Mouse (Mus musculus): ENCODE results near the gene Aco2. TPM values are rescaled to one million over a fixed set of nuclear protein-coding genes. Genes with fewer than 3 reads are reported as not detected.
"Not testable (repeated sequence)": the region's sequence is repeated elsewhere in the genome, so short reads cannot be mapped to it uniquely, and the experiment has no call there.

Aco2 gene
- polyA plus RNA-seq, 1 experiment from 2014 or later, result 288 TPM

GRCm38 (mm10) chr15:81908767-81909166 lies 36.7 kb downstream of the Aco2 start:
- not testable (repeated sequence) for ATAC-seq; H3K4me1 ChIP-seq (ENCODE audit: control insufficient read depth, insufficient read depth, low read length); H3K9ac ChIP-seq (ENCODE audit: low read depth, low read length); H3K27ac ChIP-seq (ENCODE audit: low read length); H3K9me3 ChIP-seq (ENCODE audit: control insufficient read depth, low read length); H3K4me3 ChIP-seq (ENCODE audit: low read length); H3K4me2 ChIP-seq (ENCODE audit: low read depth, low read length); H3K27me3 ChIP-seq (replicated peaks; ENCODE audit: control insufficient read depth, insufficient read depth, low read length)
- WGBS, result 84% methylated on average over 4 of the region's 4 CpGs
- H3K36me3 ChIP-seq (ENCODE audit: control insufficient read depth, insufficient read depth, low read length), result peaks cover 43% of the 10 kb centered on the region

GRCm38 (mm10) chr15:81912498-81912897 lies 40.4 kb downstream of the Aco2 start:
- no peaks in the 10 kb centered on the region for H3K9me3 ChIP-seq (ENCODE audit: control insufficient read depth, low read length)
- H3K4me2 ChIP-seq (ENCODE audit: low read depth, low read length), result no peak overlapping the region
- no peak overlapping the region for H3K27ac ChIP-seq (ENCODE audit: low read length)
- no peak for ATAC-seq
- H3K36me3 ChIP-seq (ENCODE audit: control insufficient read depth, insufficient read depth, low read length), result peaks cover 51% of the 10 kb centered on the region
- 58% methylated on average over 2 of the region's 2 CpGs for WGBS
- H3K27me3 ChIP-seq (replicated peaks; ENCODE audit: control insufficient read depth, insufficient read depth, low read length), result no peaks in the 10 kb centered on the region
- no peak overlapping the region for H3K4me3 ChIP-seq (ENCODE audit: low read length)
- H3K9ac ChIP-seq (ENCODE audit: low read depth, low read length), result no peak overlapping the region
- H3K4me1 ChIP-seq (ENCODE audit: control insufficient read depth, insufficient read depth, low read length), result no peaks in the 10 kb centered on the region

GRCm38 (mm10) chr15:81914668-81915067 lies 42.6 kb downstream of the Aco2 start:
- H3K4me1 ChIP-seq (ENCODE audit: control insufficient read depth, insufficient read depth, low read length), result no peaks in the 10 kb centered on the region
- H3K27ac ChIP-seq (ENCODE audit: low read length), result no peak overlapping the region
- no peak overlapping the region for H3K9ac ChIP-seq (ENCODE audit: low read depth, low read length)
- H3K9me3 ChIP-seq (ENCODE audit: control insufficient read depth, low read length), result no peaks in the 10 kb centered on the region
- no peak overlapping the region for H3K4me3 ChIP-seq (ENCODE audit: low read length)
- 82% methylated on average over 5 of the region's 5 CpGs for WGBS
- no peaks in the 10 kb centered on the region for H3K27me3 ChIP-seq (replicated peaks; ENCODE audit: control insufficient read depth, insufficient read depth, low read length)
- no peak for ATAC-seq
- H3K4me2 ChIP-seq (ENCODE audit: low read depth, low read length), result no peak overlapping the region
- H3K36me3 ChIP-seq (ENCODE audit: control insufficient read depth, insufficient read depth, low read length), result peaks cover 42% of the 10 kb centered on the region

GRCm38 (mm10) chr15:81915663-81916062 lies 43.6 kb downstream of the Aco2 start:
- WGBS, result 80% methylated on average over 5 of the region's 5 CpGs
- Histone ChIP-seq H3K27ac (ENCODE audit: low read length) (no peak overlapping the region), H3K4me1 (ENCODE audit: control insufficient read depth, insufficient read depth, low read length) (no peaks in the 10 kb centered on the region), H3K27me3 (replicated peaks; ENCODE audit: control insufficient read depth, insufficient read depth, low read length) (no peaks in the 10 kb centered on the region), H3K9me3 (ENCODE audit: control insufficient read depth, low read length) (no peaks in the 10 kb centered on the region), H3K4me3 (ENCODE audit: low read length) (no peak overlapping the region), H3K9ac (ENCODE audit: low read depth, low read length) (no peak overlapping the region), H3K36me3 (ENCODE audit: control insufficient read depth, insufficient read depth, low read length) (peaks cover 34% of the 10 kb centered on the region), H3K4me2 (ENCODE audit: low read depth, low read length) (no peak overlapping the region)
- ATAC-seq, result no peak

- no peak for ATAC-seq
- no peak overlapping the region for H3K27ac ChIP-seq (ENCODE audit: low read length)
- H3K27me3 ChIP-seq (replicated peaks; ENCODE audit: control insufficient read depth, insufficient read depth, low read length), result no peaks in the 10 kb centered on the region
- H3K4me1 ChIP-seq (ENCODE audit: control insufficient read depth, insufficient read depth, low read length), result no peaks in the 10 kb centered on the region
- WGBS, result 91% methylated on average over 12 of the region's 12 CpGs
- H3K9me3 ChIP-seq (ENCODE audit: control insufficient read depth, low read length), result no peaks in the 10 kb centered on the region
- no peak overlapping the region for H3K4me2 ChIP-seq (ENCODE audit: low read depth, low read length)
- H3K9ac ChIP-seq (ENCODE audit: low read depth, low read length), result no peak overlapping the region
- peaks cover 29% of the 10 kb centered on the region for H3K36me3 ChIP-seq (ENCODE audit: control insufficient read depth, insufficient read depth, low read length)
- no peak overlapping the region for H3K4me3 ChIP-seq (ENCODE audit: low read length)
Observed at GRCm38 (mm10) chr15:81917201-81917600, 45.1 kb downstream of the Aco2 start.

- H3K36me3 ChIP-seq (ENCODE audit: control insufficient read depth, insufficient read depth, low read length), result peaks cover 26% of the 10 kb centered on the region
- no peaks in the 10 kb centered on the region for H3K4me1 ChIP-seq (ENCODE audit: control insufficient read depth, insufficient read depth, low read length)
- H3K27ac ChIP-seq (ENCODE audit: low read length), result no peak overlapping the region
- H3K9me3 ChIP-seq (ENCODE audit: control insufficient read depth, low read length), result no peaks in the 10 kb centered on the region
- ATAC-seq, result peak; percentile 73
- H3K4me3 ChIP-seq (ENCODE audit: low read length), result no peak overlapping the region
- no peak overlapping the region for H3K9ac ChIP-seq (ENCODE audit: low read depth, low read length)
- no peak overlapping the region for H3K4me2 ChIP-seq (ENCODE audit: low read depth, low read length)
- WGBS, result 57% methylated on average over 6 of the region's 6 CpGs
- no peaks in the 10 kb centered on the region for H3K27me3 ChIP-seq (replicated peaks; ENCODE audit: control insufficient read depth, insufficient read depth, low read length)
Observed at GRCm38 (mm10) chr15:81917621-81918463, 45.7 kb downstream of the Aco2 start.

- no peak for ATAC-seq
- no peak overlapping the region for H3K4me2 ChIP-seq (ENCODE audit: low read depth, low read length)
- H3K4me3 ChIP-seq (ENCODE audit: low read length), result no peak overlapping the region
- peaks cover 19% of the 10 kb centered on the region for H3K36me3 ChIP-seq (ENCODE audit: control insufficient read depth, insufficient read depth, low read length)
- H3K4me1 ChIP-seq (ENCODE audit: control insufficient read depth, insufficient read depth, low read length), result no peaks in the 10 kb centered on the region
- H3K27me3 ChIP-seq (replicated peaks; ENCODE audit: control insufficient read depth, insufficient read depth, low read length), result no peaks in the 10 kb centered on the region
- 69% methylated on average over 5 of the region's 5 CpGs for WGBS
- no peak overlapping the region for H3K27ac ChIP-seq (ENCODE audit: low read length)
- H3K9ac ChIP-seq (ENCODE audit: low read depth, low read length), result no peak overlapping the region
- H3K9me3 ChIP-seq (ENCODE audit: control insufficient read depth, low read length), result no peaks in the 10 kb centered on the region
Observed at GRCm38 (mm10) chr15:81919062-81919461, 47.0 kb downstream of the Aco2 start.

- no peak for ATAC-seq
- H3K4me2 ChIP-seq (ENCODE audit: low read depth, low read length), result no peak overlapping the region
- H3K36me3 ChIP-seq (ENCODE audit: control insufficient read depth, insufficient read depth, low read length), result peaks cover 7% of the 10 kb centered on the region
- WGBS, result 81% methylated on average over 10 of the region's 10 CpGs
- no peak overlapping the region for H3K4me3 ChIP-seq (ENCODE audit: low read length)
- H3K9me3 ChIP-seq (ENCODE audit: control insufficient read depth, low read length), result no peaks in the 10 kb centered on the region
- H3K27me3 ChIP-seq (replicated peaks; ENCODE audit: control insufficient read depth, insufficient read depth, low read length), result no peaks in the 10 kb centered on the region
- peaks cover 10% of the 10 kb centered on the region for H3K4me1 ChIP-seq (ENCODE audit: control insufficient read depth, insufficient read depth, low read length)
- H3K27ac ChIP-seq (ENCODE audit: low read length), result no peak overlapping the region
- H3K9ac ChIP-seq (ENCODE audit: low read depth, low read length), result no peak overlapping the region
Observed at GRCm38 (mm10) chr15:81920546-81921217, 48.6 kb downstream of the Aco2 start.

GRCm38 (mm10) chr15:81921255-81921654 lies 49.1 kb downstream of the Aco2 start:
- no peak overlapping the region for H3K9ac ChIP-seq (ENCODE audit: low read depth, low read length)
- no peak for ATAC-seq
- no peak overlapping the region for H3K27ac ChIP-seq (ENCODE audit: low read length)
- peaks cover 10% of the 10 kb centered on the region for H3K4me1 ChIP-seq (ENCODE audit: control insufficient read depth, insufficient read depth, low read length)
- no peak overlapping the region for H3K4me3 ChIP-seq (ENCODE audit: low read length)
- no peak overlapping the region for H3K4me2 ChIP-seq (ENCODE audit: low read depth, low read length)
- no peaks in the 10 kb centered on the region for H3K27me3 ChIP-seq (replicated peaks; ENCODE audit: control insufficient read depth, insufficient read depth, low read length)
- peaks cover 1% of the 10 kb centered on the region; the same call in 1 of the 2 replicates for H3K36me3 ChIP-seq (ENCODE audit: control insufficient read depth, insufficient read depth, low read length)
- 63% methylated on average over 5 of the region's 5 CpGs for WGBS
- no peaks in the 10 kb centered on the region for H3K9me3 ChIP-seq (ENCODE audit: control insufficient read depth, low read length)

Measured in intestine, embryonic 16.5 days (tissue).